Mouse (Mus musculus): ENCODE results near the gene Rnd2. TPM values are rescaled to one million over a fixed set of nuclear protein-coding genes. Genes with fewer than 3 reads are reported as not detected.

Rnd2 gene
- polyA plus RNA-seq, 1 experiment from 2014 or later: 7.0 TPM

- ATAC-seq (ENCODE audit: low FRiP score, low TSS enrichment): no peak
- Histone ChIP-seq H3K27me3 (ENCODE audit: control insufficient read depth, insufficient read depth, low read length) (no peaks in the 10 kb centered on the region), H3K36me3 (ENCODE audit: control insufficient read depth, insufficient read depth, low read length) (no peaks in the 10 kb centered on the region), H3K4me1 (ENCODE audit: control insufficient read depth, insufficient read depth, low read length) (peaks cover 9% of the 10 kb centered on the region), H3K4me2 (replicated peaks; ENCODE audit: low read depth, low read length) (no peak overlapping the region), H3K9me3 (ENCODE audit: control insufficient read depth, low read length) (no peaks in the 10 kb centered on the region), H3K4me3 (ENCODE audit: low read length) (no peak overlapping the region), H3K9ac (ENCODE audit: low read depth, low read length) (no peak overlapping the region), H3K27ac (ENCODE audit: low read depth, low read length) (no peak overlapping the region)
- WGBS: 91% methylated on average over 10 of the region's 10 CpGs
Observed at GRCm38 (mm10) chr11:101451536-101451935, 13.3 kb upstream of the Rnd2 start.

GRCm38 (mm10) chr11:101452093-101452774 is 12.6 kb upstream of the Rnd2 start:
- Histone ChIP-seq H3K27ac (ENCODE audit: low read depth, low read length) (no peak overlapping the region), H3K9ac (ENCODE audit: low read depth, low read length) (no peak overlapping the region), H3K36me3 (ENCODE audit: control insufficient read depth, insufficient read depth, low read length) (no peaks in the 10 kb centered on the region), H3K4me2 (replicated peaks; ENCODE audit: low read depth, low read length) (no peak overlapping the region), H3K4me1 (ENCODE audit: control insufficient read depth, insufficient read depth, low read length) (peaks cover 9% of the 10 kb centered on the region), H3K27me3 (ENCODE audit: control insufficient read depth, insufficient read depth, low read length) (no peaks in the 10 kb centered on the region), H3K4me3 (ENCODE audit: low read length) (no peak overlapping the region), H3K9me3 (ENCODE audit: control insufficient read depth, low read length) (no peaks in the 10 kb centered on the region)
- no peak for ATAC-seq (ENCODE audit: low FRiP score, low TSS enrichment)
- 61% methylated on average over 10 of the region's 10 CpGs for WGBS

DNA sequence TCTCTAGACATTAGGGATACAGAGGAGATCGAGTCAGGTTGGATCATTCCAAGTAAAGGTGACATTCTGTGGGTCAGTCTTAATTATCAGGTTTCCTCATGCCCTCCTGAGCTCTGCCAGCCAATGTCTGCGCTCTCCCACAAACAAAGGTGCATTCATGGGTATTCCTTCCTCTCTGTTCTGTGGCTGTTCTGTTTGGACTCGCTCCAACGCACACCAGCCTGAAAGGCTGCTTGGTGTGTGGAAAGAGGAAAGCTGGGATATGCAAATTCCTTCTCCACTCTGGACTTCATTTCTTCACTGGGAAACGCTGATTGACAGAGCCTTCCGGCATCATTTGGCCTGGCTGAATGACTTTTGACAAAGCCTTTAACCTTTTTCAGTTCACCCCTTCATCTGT is 10.1 kb upstream of the Rnd2 start:
- 0 out of 2 replicates have a peak, but pooled peaks have one; percentile 55 for ATAC-seq (ENCODE audit: low FRiP score, low TSS enrichment)
- 50% methylated on average over 6 of the region's 6 CpGs for WGBS
- no peak overlapping the region; the same call in 1 of the 2 replicates for H3K27ac ChIP-seq (ENCODE audit: low read depth, low read length)

GRCm38 (mm10) chr11:101455627-101456026 is 9.2 kb upstream of the Rnd2 start:
- Histone ChIP-seq H3K9ac (ENCODE audit: low read depth, low read length) (no peak overlapping the region), H3K4me3 (ENCODE audit: low read length) (no peak overlapping the region), H3K27ac (ENCODE audit: low read depth, low read length) (no peak overlapping the region), H3K27me3 (ENCODE audit: control insufficient read depth, insufficient read depth, low read length) (no peaks in the 10 kb centered on the region), H3K4me1 (ENCODE audit: control insufficient read depth, insufficient read depth, low read length) (peaks cover 19% of the 10 kb centered on the region), H3K36me3 (ENCODE audit: control insufficient read depth, insufficient read depth, low read length) (peaks cover 11% of the 10 kb centered on the region; the same call in 1 of the 2 replicates), H3K4me2 (replicated peaks; ENCODE audit: low read depth, low read length) (no peak overlapping the region), H3K9me3 (ENCODE audit: control insufficient read depth, low read length) (no peaks in the 10 kb centered on the region)
- ATAC-seq (ENCODE audit: low FRiP score, low TSS enrichment): no peak
- WGBS: 88% methylated on average over 7 of the region's 7 CpGs

More for the DNA sequence above, 10.1 kb upstream of the Rnd2 start:
- no peaks in the 10 kb centered on the region for H3K27me3 ChIP-seq (ENCODE audit: control insufficient read depth, insufficient read depth, low read length)
- peaks cover 13% of the 10 kb centered on the region for H3K4me1 ChIP-seq (ENCODE audit: control insufficient read depth, insufficient read depth, low read length)
- H3K9me3 ChIP-seq (ENCODE audit: control insufficient read depth, low read length): no peaks in the 10 kb centered on the region
- H3K4me2 ChIP-seq (replicated peaks; ENCODE audit: low read depth, low read length): no peak overlapping the region
- H3K36me3 ChIP-seq (ENCODE audit: control insufficient read depth, insufficient read depth, low read length): peaks cover 5% of the 10 kb centered on the region; the same call in 1 of the 2 replicates
- H3K9ac ChIP-seq (ENCODE audit: low read depth, low read length): no peak overlapping the region
- no peak overlapping the region for H3K4me3 ChIP-seq (ENCODE audit: low read length)

GRCm38 (mm10) chr11:101457631-101458030 is 7.2 kb upstream of the Rnd2 start:
- Histone ChIP-seq H3K4me2 (replicated peaks; ENCODE audit: low read depth, low read length) (no peak overlapping the region), H3K36me3 (ENCODE audit: control insufficient read depth, insufficient read depth, low read length) (peaks cover 19% of the 10 kb centered on the region; the same call in 1 of the 2 replicates), H3K4me3 (ENCODE audit: low read length) (no peak overlapping the region), H3K27me3 (ENCODE audit: control insufficient read depth, insufficient read depth, low read length) (no peaks in the 10 kb centered on the region), H3K4me1 (ENCODE audit: control insufficient read depth, insufficient read depth, low read length) (peaks cover 26% of the 10 kb centered on the region), H3K9ac (ENCODE audit: low read depth, low read length) (no peak overlapping the region), H3K9me3 (ENCODE audit: control insufficient read depth, low read length) (no peaks in the 10 kb centered on the region), H3K27ac (ENCODE audit: low read depth, low read length) (no peak overlapping the region)
- no peak for ATAC-seq (ENCODE audit: low FRiP score, low TSS enrichment)
- 89% methylated on average over 9 of the region's 9 CpGs for WGBS

GRCm38 (mm10) chr11:101458217-101458616 is 6.6 kb upstream of the Rnd2 start:
- no peak overlapping the region for H3K4me3 ChIP-seq (ENCODE audit: low read length)
- no peaks in the 10 kb centered on the region for H3K9me3 ChIP-seq (ENCODE audit: control insufficient read depth, low read length)
- WGBS: 84% methylated on average over 12 of the region's 12 CpGs
- ATAC-seq (ENCODE audit: low FRiP score, low TSS enrichment): no peak
- H3K4me2 ChIP-seq (replicated peaks; ENCODE audit: low read depth, low read length): no peak overlapping the region
- H3K36me3 ChIP-seq (ENCODE audit: control insufficient read depth, insufficient read depth, low read length): peaks cover 19% of the 10 kb centered on the region; the same call in 1 of the 2 replicates
- H3K9ac ChIP-seq (ENCODE audit: low read depth, low read length): no peak overlapping the region
- no peaks in the 10 kb centered on the region for H3K27me3 ChIP-seq (ENCODE audit: control insufficient read depth, insufficient read depth, low read length)
- H3K4me1 ChIP-seq (ENCODE audit: control insufficient read depth, insufficient read depth, low read length): peaks cover 32% of the 10 kb centered on the region
- no peak overlapping the region for H3K27ac ChIP-seq (ENCODE audit: low read depth, low read length)

DNA sequence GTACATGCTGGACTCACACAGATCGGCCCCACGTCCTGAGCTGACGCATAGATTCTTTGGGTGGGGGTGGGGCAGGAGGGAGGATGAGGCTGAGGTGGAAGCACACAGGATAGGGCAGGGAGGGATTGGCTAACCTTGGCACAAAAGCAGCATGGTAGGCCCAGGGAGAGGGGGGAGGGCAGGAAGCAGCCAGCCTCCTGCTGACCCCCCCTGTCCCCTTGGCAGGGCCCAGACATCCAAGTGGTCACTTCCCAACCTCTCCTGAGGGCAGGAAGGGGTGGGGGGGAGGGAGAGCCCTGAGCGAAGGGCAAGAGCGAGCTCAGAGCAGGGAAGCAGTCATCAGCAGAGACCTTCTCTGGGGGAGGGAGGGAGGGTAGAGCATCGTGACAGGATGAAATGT is 5.1 kb upstream of the Rnd2 start:
- 0 out of 2 replicates have a peak overlapping the region, but pooled peaks have one; percentile 1 for H3K9ac ChIP-seq (ENCODE audit: low read depth, low read length)
- H3K4me1 ChIP-seq (ENCODE audit: control insufficient read depth, insufficient read depth, low read length): peaks cover 38% of the 10 kb centered on the region
- no peak overlapping the region for H3K4me3 ChIP-seq (ENCODE audit: low read length)
- ATAC-seq (ENCODE audit: low FRiP score, low TSS enrichment): peak; percentile 36; the same call in 1 of the 2 replicates
- peaks cover 19% of the 10 kb centered on the region; the same call in 1 of the 2 replicates for H3K36me3 ChIP-seq (ENCODE audit: control insufficient read depth, insufficient read depth, low read length)
- no peak overlapping the region for H3K4me2 ChIP-seq (replicated peaks; ENCODE audit: low read depth, low read length)
- WGBS: 15% methylated on average over 3 of the region's 6 CpGs
- no peaks in the 10 kb centered on the region for H3K9me3 ChIP-seq (ENCODE audit: control insufficient read depth, low read length)
- no peak overlapping the region for H3K27ac ChIP-seq (ENCODE audit: low read depth, low read length)
- no peaks in the 10 kb centered on the region for H3K27me3 ChIP-seq (ENCODE audit: control insufficient read depth, insufficient read depth, low read length)

- Histone ChIP-seq H3K9ac (ENCODE audit: low read depth, low read length) (no peak overlapping the region), H3K9me3 (ENCODE audit: control insufficient read depth, low read length) (no peaks in the 10 kb centered on the region), H3K27me3 (ENCODE audit: control insufficient read depth, insufficient read depth, low read length) (no peaks in the 10 kb centered on the region), H3K4me2 (replicated peaks; ENCODE audit: low read depth, low read length) (no peak overlapping the region), H3K4me3 (ENCODE audit: low read length) (no peak overlapping the region), H3K36me3 (ENCODE audit: control insufficient read depth, insufficient read depth, low read length) (peaks cover 19% of the 10 kb centered on the region; the same call in 1 of the 2 replicates), H3K4me1 (ENCODE audit: control insufficient read depth, insufficient read depth, low read length) (peaks cover 38% of the 10 kb centered on the region), H3K27ac (ENCODE audit: low read depth, low read length) (no peak overlapping the region)
- ATAC-seq (ENCODE audit: low FRiP score, low TSS enrichment): no peak
- WGBS: 76% methylated on average over 15 of the region's 15 CpGs
Observed at GRCm38 (mm10) chr11:101460321-101460720, 4.5 kb upstream of the Rnd2 start.

- no peak for ATAC-seq (ENCODE audit: low FRiP score, low TSS enrichment)
- H3K4me2 ChIP-seq (replicated peaks; ENCODE audit: low read depth, low read length): no peak overlapping the region
- H3K9ac ChIP-seq (ENCODE audit: low read depth, low read length): no peak overlapping the region
- H3K4me1 ChIP-seq (ENCODE audit: control insufficient read depth, insufficient read depth, low read length): peaks cover 38% of the 10 kb centered on the region
- H3K27me3 ChIP-seq (ENCODE audit: control insufficient read depth, insufficient read depth, low read length): no peaks in the 10 kb centered on the region
- no peaks in the 10 kb centered on the region for H3K9me3 ChIP-seq (ENCODE audit: control insufficient read depth, low read length)
- no peak overlapping the region for H3K4me3 ChIP-seq (ENCODE audit: low read length)
- H3K36me3 ChIP-seq (ENCODE audit: control insufficient read depth, insufficient read depth, low read length): peaks cover 19% of the 10 kb centered on the region; the same call in 1 of the 2 replicates
- WGBS: 75% methylated on average over 14 of the region's 14 CpGs
- H3K27ac ChIP-seq (ENCODE audit: low read depth, low read length): no peak overlapping the region
Observed at GRCm38 (mm10) chr11:101462141-101462540, 2.7 kb upstream of the Rnd2 start.
